Mouse (Mus musculus): ENCODE measurements around the gene Acbd3.

- TF ChIP-seq POLR2A (IDR thresholded peaks at IDR 0.05; ENCODE audit: borderline replicate concordance, control insufficient read depth, low read depth, low read length) (no peak), CTCF (IDR thresholded peaks at IDR 0.05; ENCODE audit: control insufficient read depth, insufficient read depth, low read length) (no peak)
Observed at GRCm38 (mm10) chr1:180763307-180763706, 37.5 kb downstream of the Acbd3 start.
